Mouse (Mus musculus) stomach, postnatal 0 days (tissue): ENCODE measurements around the gene Cyfip2.

Source experiments
- CTCF ChIP-seq: IDR thresholded peaks from 2 replicates; pipeline ENCODE4 v1.5.1; 2016; ENCODE audit warnings: antibody characterized with exemption, low read depth, mild to moderate bottlenecking, moderate library complexity
- EP300 ChIP-seq: optimal IDR thresholded peaks from 2 replicates; pipeline ENCODE3; 2016; ENCODE audit warnings: antibody characterized with exemption

DNA sequence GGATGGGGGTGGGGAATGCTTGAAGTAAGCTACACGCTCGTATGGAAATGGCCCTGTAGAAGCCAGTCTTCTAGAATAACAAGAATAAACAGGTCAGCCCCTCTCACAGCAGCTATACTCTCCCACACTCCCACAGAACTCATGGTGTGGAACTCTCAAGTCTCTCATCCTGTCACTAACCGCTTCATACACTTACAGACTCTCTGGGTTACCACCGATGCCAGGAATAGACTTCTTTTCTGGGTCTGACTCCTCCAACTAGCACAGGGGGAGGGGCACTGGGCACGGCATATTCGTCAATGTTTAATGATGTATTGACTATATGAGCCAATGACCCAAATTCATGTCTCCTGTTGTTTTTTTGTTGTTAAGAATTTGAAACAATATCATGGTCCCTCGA is 5.9 kb downstream of the Cyfip2 start:
- TF ChIP-seq EP300 (no peak), CTCF (no peak)
